Mouse (Mus musculus): ENCODE measurements at regions not wholly inside any gene's neighbourhood (a gene's known extent, or its start where the extent isn't known, plus 50 kb on each side); places are given as distances from the start of the nearest gene placed in this dataset.

DNA sequence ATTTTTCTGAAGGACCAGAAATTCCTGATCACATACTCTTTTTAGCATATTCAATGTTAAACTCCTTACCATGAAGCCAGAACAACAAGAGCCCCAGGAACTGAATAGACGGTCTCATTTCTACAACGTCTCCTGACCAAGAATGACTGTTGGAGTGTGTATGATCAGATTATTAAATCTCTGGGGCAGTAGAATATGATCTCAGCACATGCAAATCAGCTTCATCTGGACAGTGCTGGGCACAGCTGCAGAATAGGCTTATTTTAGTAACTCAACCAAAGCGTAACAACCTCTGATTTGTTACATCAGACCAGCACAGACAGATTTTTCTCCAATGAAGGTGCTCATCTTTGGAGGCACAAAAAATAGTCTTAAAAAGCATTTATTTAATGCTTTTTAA lies 1201.1 kb upstream of the Tacstd2 start:
- TF ChIP-seq CTCF (IDR thresholded peaks at IDR 0.05 in 2 of 3, conservative IDR thresholded peaks at IDR 0.05 in 1 of 3; ENCODE audit: control insufficient read depth in 1 of 3, insufficient read depth in 1 of 3, low read depth in 2 of 3, low read length in 3 of 3, poor library complexity in 1 of 3, severe bottlenecking in 1 of 3), result no peak
- no peak for TF ChIP-seq POLR2A (IDR thresholded peaks at IDR 0.05; ENCODE audit: control insufficient read depth in 1 of 2, insufficient read depth in 1 of 2, low read depth in 1 of 2, low read length in 2 of 2, poor library complexity in 1 of 2)
- TF ChIP-seq UBTF (IDR thresholded peaks at IDR 0.05; ENCODE audit: borderline replicate concordance, insufficient read depth, low read depth, low read length), result no peak
- TF ChIP-seq MAX (IDR thresholded peaks at IDR 0.05; ENCODE audit: low read length), result no peak
- no peak for TF ChIP-seq GATA1 (IDR thresholded peaks at IDR 0.05; ENCODE audit: low read depth, low read length)
- TF ChIP-seq KAT2A (conservative IDR thresholded peaks at IDR 0.05; ENCODE audit: low read depth, low read length), result no peak
